27 mouse cellular contexts compared by ENCODE assay signal in genomic region chr19:56460241-56460640, GRCm38 (mm10). TPM values are rescaled to one million over a fixed set of nuclear protein-coding genes. Genes with fewer than 3 reads are reported as not detected.
DNase-seq lines count a peak whose midpoint lies in the region; ATAC-seq and TF ChIP-seq lines count a peak whose summit lies in the region.
"Had no signal": no experiment of that assay in that cellular context is flagged by ENCODE, and none has a peak within 500 bp of the region (broad histone marks: within the 10 kb centered on the region; RNA-seq: fewer than 3 reads in every experiment).

No protein-coding gene starts in this region.

- no peak for TF ChIP-seq POLR2A in small intestine, adult 2 months (IDR thresholded peaks at IDR 0.05; ENCODE audit: low read depth, low read length)

- H3K4me2 ChIP-seq in intestine, postnatal 0 days (replicated peaks; ENCODE audit: low read depth): no peak overlapping the region
- H3K4me2 ChIP-seq: hindbrain, embryonic 15.5 days; intestine, embryonic 15.5 days; liver, embryonic 13.5 days had no signal

- peak overlapping the region; percentile 74 for H3K27ac ChIP-seq in small intestine, adult 2 months (ENCODE audit: insufficient read depth, low read depth, low read length)
- H3K27ac ChIP-seq in intestine, postnatal 0 days (ENCODE audit: low read depth, low read length): no peak overlapping the region
- H3K27ac ChIP-seq: hindbrain, embryonic 10.5 days; hindbrain, embryonic 15.5 days; intestine, embryonic 15.5 days; layer of hippocampus, adult 2 months; left cerebral cortex, adult 2 months; liver, embryonic 13.5 days had no signal

- no peaks in the 10 kb centered on the region for H3K27me3 ChIP-seq in small intestine, adult 2 months (ENCODE audit: control insufficient read depth, insufficient read depth, low read length)
- H3K27me3 ChIP-seq in intestine, postnatal 0 days (replicated peaks; ENCODE audit: control insufficient read depth, insufficient read depth, low read length): no peaks in the 10 kb centered on the region
- H3K27me3 ChIP-seq: hindbrain, embryonic 15.5 days; intestine, embryonic 15.5 days had no signal

- DNase-seq in cerebellum, postnatal 14 days: peak; percentile 31 to 39
- no peak for DNase-seq in cerebellum, adult 9-11 months
- peak; percentile 6 for DNase-seq in kidney, adult 18-20 months
- no peak for DNase-seq in kidney, postnatal 14 days
- peak; percentile 84 for DNase-seq in Muller cell, postnatal 12 days (ENCODE audit: inconsistent ontology term)
- DNase-seq: adrenal gland, adult 2 months; adrenal gland, postnatal 36 days; cerebellum, adult 2 months; gastrocnemius, postnatal 10 days; heart, postnatal 14 days; liver, embryonic 13.5 days; lung, adult 18-20 months; lung, postnatal 10 days; midbrain, embryonic 14.5 days; right cerebral cortex, postnatal 25 days; spleen, adult 18-20 months; thymus, postnatal 14 days had no signal

- no peak for ATAC-seq in intestine, postnatal 0 days
- ATAC-seq: activated CD4-positive, CD25-positive, alpha-beta regulatory T cell, adult 4 months; intestine, embryonic 15.5 days had no signal

- no peak for TF ChIP-seq CTCF in small intestine, adult 2 months (IDR thresholded peaks at IDR 0.05; ENCODE audit: extremely low read depth, insufficient read length, insufficient replicate concordance, low read depth, low read length)
- TF ChIP-seq CTCF in intestine, postnatal 0 days (IDR thresholded peaks at IDR 0.05; ENCODE audit: low read depth): no peak

- no peak overlapping the region for H3K4me3 ChIP-seq in small intestine, adult 2 months (ENCODE audit: low read depth, low read length)
- no peak overlapping the region for H3K4me3 ChIP-seq in intestine, postnatal 0 days (ENCODE audit: low read depth, low read length)
- H3K4me3 ChIP-seq: hindbrain, embryonic 10.5 days; hindbrain, embryonic 15.5 days; intestine, embryonic 15.5 days; layer of hippocampus, adult 2 months; left cerebral cortex, adult 2 months; liver, embryonic 13.5 days had no signal

- no peaks in the 10 kb centered on the region for H3K36me3 ChIP-seq in small intestine, adult 2 months (ENCODE audit: control insufficient read depth, insufficient read depth, low read length)
- H3K36me3 ChIP-seq in intestine, postnatal 0 days (ENCODE audit: control insufficient read depth, insufficient read depth): no peaks in the 10 kb centered on the region
- H3K36me3 ChIP-seq: G1E; hindbrain, embryonic 10.5 days; hindbrain, embryonic 15.5 days; intestine, embryonic 15.5 days; liver, embryonic 13.5 days had no signal

- peaks cover 16% of the 10 kb centered on the region for H3K4me1 ChIP-seq in small intestine, adult 2 months (ENCODE audit: control insufficient read depth, insufficient read depth, insufficient read length, low read length)
- H3K4me1 ChIP-seq in intestine, postnatal 0 days (replicated peaks; ENCODE audit: control insufficient read depth, insufficient read depth, low read length): no peaks in the 10 kb centered on the region
- H3K4me1 ChIP-seq: liver, embryonic 13.5 days had no signal

- H3K9ac ChIP-seq in intestine, postnatal 0 days (ENCODE audit: low read depth, low read length): no peak overlapping the region
- H3K9ac ChIP-seq: hindbrain, embryonic 15.5 days; intestine, embryonic 15.5 days; liver, embryonic 13.5 days had no signal

- WGBS in small intestine, adult 2 months: 67% methylated on average over 2 of the region's 2 CpGs
- WGBS in intestine, postnatal 0 days: 74% methylated on average over 2 of the region's 2 CpGs

- H3K9me3 ChIP-seq in intestine, postnatal 0 days (ENCODE audit: control insufficient read depth): no peaks in the 10 kb centered on the region
- H3K9me3 ChIP-seq: hindbrain, embryonic 15.5 days; intestine, embryonic 15.5 days; liver, embryonic 13.5 days had no signal

RNA-seq across cellular contexts. Expression of gene Plekhs1, which starts 1.2 kb away (rescaled TPM):
- polyA plus RNA-seq in small intestine, adult 2 months (2012; rRNA removed): 0.27 and 0.37 TPM in 2 replicates
- polyA plus RNA-seq in intestine, postnatal 0 days (2015; fragmentation: Nextera tagmentation; extraction: Ambion mirVana): 0.99 and 1.1 TPM in 2 replicates
- polyA plus RNA-seq: G1E; heart, embryonic 14.5 days; liver, embryonic 13.5 days had no signal

Comparison
In these comparisons a context has a peak if more than half of its experiments do, and no peak if none do; other contexts are left out.
1. DNase-seq: peak in cerebellum, postnatal 14 days (2 of 2), kidney, adult 18-20 months (single experiment) and Muller cell, postnatal 12 days (single experiment); none in cerebellum, adult 9-11 months (single experiment) and kidney, postnatal 14 days (single experiment).